Mouse (Mus musculus) testis, postnatal 14 days (tissue): Measurements from ENCODE around the gene Poc5.

ENCODE experiments used
- DNase-seq: peaks from one replicate; pipeline ENCODE4 v3.0.0; 2021; ENCODE audit warnings: low spot score

Poc5 gene

GRCm38 (mm10) chr13:96432376-96432811, 44.3 kb downstream of the Poc5 start:
- no peak for DNase-seq

- no peak for DNase-seq
These were observed 44.9 kb downstream of the Poc5 start for GRCm38 (mm10) chr13:96433041-96433440.

GRCm38 (mm10) chr13:96433648-96434190, 45.6 kb downstream of the Poc5 start:
- no peak for DNase-seq

GRCm38 (mm10) chr13:96434899-96435331, 46.8 kb downstream of the Poc5 start:
- no peak for DNase-seq

GRCm38 (mm10) chr13:96435793-96436192, 47.7 kb downstream of the Poc5 start:
- no peak for DNase-seq

- no peak for DNase-seq
These were observed 48.8 kb downstream of the Poc5 start for GRCm38 (mm10) chr13:96436921-96437320.

- no peak for DNase-seq
These were observed 52.3 kb downstream of the Poc5 start for GRCm38 (mm10) chr13:96440436-96440835.

GRCm38 (mm10) chr13:96450205-96450856, 62.2 kb downstream of the Poc5 start:
- no peak for DNase-seq

GRCm38 (mm10) chr13:96450869-96451268, 62.8 kb downstream of the Poc5 start:
- DNase-seq: no peak

GRCm38 (mm10) chr13:96451386-96452140, 63.5 kb downstream of the Poc5 start:
- no peak for DNase-seq

GRCm38 (mm10) chr13:96452621-96453020, 64.5 kb downstream of the Poc5 start:
- no peak for DNase-seq

- DNase-seq: no peak
These were observed 66.2 kb downstream of the Poc5 start for GRCm38 (mm10) chr13:96454288-96454687.

GRCm38 (mm10) chr13:96457566-96457965, 69.5 kb downstream of the Poc5 start:
- DNase-seq: no peak

GRCm38 (mm10) chr13:96458018-96458417, 69.9 kb downstream of the Poc5 start:
- DNase-seq: no peak

- DNase-seq: no peak
These were observed 70.5 kb downstream of the Poc5 start for GRCm38 (mm10) chr13:96458606-96459005.

GRCm38 (mm10) chr13:96462644-96463043, 74.5 kb downstream of the Poc5 start:
- DNase-seq: no peak

- peak; percentile 23 for DNase-seq
These were observed 77.2 kb downstream of the Poc5 start for GRCm38 (mm10) chr13:96465315-96465714.
